Mouse (Mus musculus) small intestine, adult 2 months (tissue): Measurements from ENCODE around the gene Mcoln2. TPM values are rescaled to one million over a fixed set of nuclear protein-coding genes. Genes with fewer than 3 reads are reported as not detected.

Experiments
- H3K27ac ChIP-seq: fragments of 200-500 bp; 2 replicates; pipeline ENCODE4 v1.5.1; 2012; ENCODE audit warnings: low read depth, low read length, control low read depth, inconsistent platforms; ENCODE audit not compliant: insufficient read depth
- H3K27me3 ChIP-seq: fragments of 200-500 bp; 2 replicates; pipeline ENCODE4 v1.6.1; 2012; ENCODE audit warnings: mild to moderate bottlenecking, moderate library complexity, low read length, inconsistent platforms; ENCODE audit not compliant: control insufficient read depth, insufficient read depth
- H3K36me3 ChIP-seq: fragments of 200-500 bp; 2 replicates; pipeline ENCODE4 v1.6.1; 2012; ENCODE audit warnings: mild to moderate bottlenecking, low read length, control low read depth, inconsistent platforms; ENCODE audit not compliant: control insufficient read depth, insufficient read depth
- H3K4me1 ChIP-seq: fragments of 200-500 bp; 2 replicates; pipeline ENCODE4 v1.6.1; 2012; ENCODE audit warnings: low read length, inconsistent platforms, mixed read lengths; ENCODE audit not compliant: control insufficient read depth, insufficient read depth, insufficient read length
- H3K4me3 ChIP-seq: fragments of 200-500 bp; 2 replicates; pipeline ENCODE4 v1.5.1; 2012; ENCODE audit warnings: low read depth, mild to moderate bottlenecking, control low read depth, inconsistent platforms, low read length, moderate library complexity
- CTCF ChIP-seq: fragments of 200-500 bp; IDR thresholded peaks from 2 replicates; pipeline ENCODE4 v1.5.1; 2012; ENCODE audit warnings: low read depth, mild to moderate bottlenecking, control low read depth, inconsistent platforms, low read length, moderate library complexity, mixed read lengths; ENCODE audit not compliant: insufficient replicate concordance, insufficient read length; ENCODE audit errors: extremely low read depth
- POLR2A ChIP-seq: fragments of 200-500 bp; IDR thresholded peaks from 2 replicates; pipeline ENCODE4 v1.6.1; 2012; ENCODE audit warnings: low read depth, mild to moderate bottlenecking, control low read depth, inconsistent platforms, low read length, moderate library complexity
- WGBS: fragments of 180-500 bp; shearing (Covaris S2); methylation state at CpG from one replicate; pipeline ENCODE4 v1.1.7; 2018; 5-methylcytosine and 5-hydroxymethylcytosine counted together
- polyA plus RNA-seq: library from polyadenylated mRNA; depleted of rRNA; stranded (reverse); fragments of >200 nt; gene quantifications from 2 replicates; pipeline ENCODE4 v1.2.3, GENCODE M21; 2012

Gene Mcoln2
- polyA plus RNA-seq, 1 experiment = 5.1 TPM

DNA sequence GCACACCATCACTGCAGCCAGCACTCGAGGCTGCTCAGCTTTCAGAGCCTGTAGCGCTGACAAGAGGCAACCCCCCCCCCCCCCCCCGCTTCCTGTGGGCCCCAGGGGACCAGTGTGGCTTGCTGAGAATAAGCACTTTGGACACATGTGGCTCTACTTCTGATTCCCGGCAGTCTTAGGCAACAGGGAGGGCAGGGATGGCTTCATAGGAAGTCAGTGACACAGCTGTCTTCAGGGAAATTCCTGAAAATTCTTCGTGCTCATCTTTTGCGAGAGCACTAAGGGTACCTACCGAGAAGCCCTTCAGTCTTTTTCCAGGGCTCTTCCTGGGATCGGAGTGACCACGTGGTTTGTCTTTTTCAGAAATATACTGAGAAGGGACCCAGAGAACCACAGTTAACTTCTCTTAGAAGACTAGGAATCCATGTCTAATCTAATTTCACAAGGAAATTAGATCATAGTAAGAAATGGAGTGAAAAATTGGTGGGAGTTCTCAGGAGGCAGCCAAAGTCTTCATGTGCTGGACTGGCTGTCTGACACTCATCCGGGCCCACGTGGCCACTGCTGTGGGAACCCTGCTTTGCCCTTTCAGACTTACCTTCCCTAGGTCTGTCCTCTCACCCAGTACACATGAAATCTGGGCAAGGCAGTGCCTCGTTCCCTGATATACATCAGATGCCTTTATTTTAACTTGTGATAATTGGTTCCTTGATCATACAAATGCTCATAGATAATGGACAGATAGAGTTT, 4.4 kb downstream of the Mcoln2 start:
- TF ChIP-seq CTCF (no peak), POLR2A (no peak)
- H3K27me3 ChIP-seq = no peaks in the 10 kb centered on the region
- 52% methylated on average over 12 of the region's 12 CpGs for WGBS

DNA sequence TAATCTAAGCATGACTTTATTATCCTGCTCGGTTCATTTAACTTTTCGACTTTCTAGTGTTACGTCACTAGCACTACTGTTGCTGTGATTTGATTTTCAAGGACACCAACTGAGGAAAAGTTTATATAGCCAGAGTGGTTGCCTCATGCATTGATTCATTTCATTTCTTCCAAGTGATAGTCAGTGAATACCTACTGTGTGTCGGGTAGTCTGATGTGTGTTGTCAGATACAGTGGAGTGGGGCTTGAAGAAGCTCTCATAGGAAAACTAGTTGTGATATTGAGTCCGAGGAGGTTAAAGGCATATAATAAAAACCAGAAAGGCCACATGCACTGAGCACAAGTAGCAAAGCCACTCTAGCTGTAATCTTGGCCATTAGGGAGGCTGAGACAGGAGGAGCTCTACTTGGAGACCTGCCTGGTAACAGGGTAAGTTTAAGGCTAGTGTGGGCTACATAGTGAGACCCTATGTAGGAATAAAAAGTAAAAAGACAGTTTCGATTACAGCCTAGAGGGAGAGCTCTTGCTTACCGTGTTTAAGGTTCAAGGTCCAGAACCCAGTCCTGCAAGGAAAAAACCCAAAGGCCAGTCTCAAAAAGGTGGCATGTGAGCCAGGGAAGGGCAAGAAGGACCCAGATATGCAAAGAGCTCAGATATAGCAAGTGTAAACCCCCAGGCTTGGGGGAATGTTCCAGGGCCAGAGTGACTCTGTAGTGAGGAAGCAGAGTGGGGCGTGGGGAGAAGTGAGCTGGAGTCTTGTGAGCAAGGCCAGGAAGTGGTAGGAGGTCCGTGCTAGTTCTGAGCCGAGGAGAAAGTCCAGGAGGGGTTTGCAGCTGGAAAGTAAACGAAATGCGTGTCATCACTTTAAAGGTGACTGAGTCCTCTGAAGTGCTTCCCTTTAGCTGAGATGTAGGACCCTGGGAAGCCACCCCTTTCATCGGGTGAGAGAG, 6.3 kb downstream of the Mcoln2 start:
- Histone ChIP-seq H3K36me3 (no peaks in the 10 kb centered on the region), H3K4me3 (no peak overlapping the region), H3K4me1 (peaks cover 26% of the 10 kb centered on the region; the same call in 1 of the 2 replicates), H3K27ac (peak overlapping the region; percentile 48), H3K27me3 (no peaks in the 10 kb centered on the region)
- TF ChIP-seq POLR2A (no peak), CTCF (no peak)
- 37% methylated on average over 13 of the region's 13 CpGs for WGBS

More for the DNA sequence above, 4.4 kb downstream of the Mcoln2 start:
- peaks cover 20% of the 10 kb centered on the region; the same call in 1 of the 2 replicates for H3K4me1 ChIP-seq
- no peak overlapping the region for H3K27ac ChIP-seq
- H3K4me3 ChIP-seq = no peak overlapping the region
- H3K36me3 ChIP-seq = no peaks in the 10 kb centered on the region

DNA sequence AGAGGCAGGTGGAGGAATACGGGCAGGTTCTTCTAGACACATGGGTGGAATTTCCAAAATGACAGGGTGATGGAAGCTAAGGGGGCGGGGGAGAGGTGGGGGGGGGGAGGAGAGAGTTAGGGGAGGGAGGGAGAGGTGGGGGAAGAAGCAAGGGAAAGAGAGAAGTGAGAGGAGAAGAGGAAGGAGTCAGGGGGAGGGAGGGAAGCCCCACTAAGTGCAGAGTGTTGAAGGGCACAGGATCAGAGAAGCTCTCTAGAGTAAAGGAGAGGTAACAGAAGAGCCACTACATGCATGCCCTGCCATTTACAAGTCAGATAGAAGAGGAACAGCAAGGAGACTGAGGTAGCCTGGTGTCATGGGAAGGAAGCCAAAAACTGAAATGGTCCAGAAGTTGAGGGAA, 7.2 kb downstream of the Mcoln2 start:
- 82% methylated on average over 2 of the region's 2 CpGs for WGBS

DNA sequence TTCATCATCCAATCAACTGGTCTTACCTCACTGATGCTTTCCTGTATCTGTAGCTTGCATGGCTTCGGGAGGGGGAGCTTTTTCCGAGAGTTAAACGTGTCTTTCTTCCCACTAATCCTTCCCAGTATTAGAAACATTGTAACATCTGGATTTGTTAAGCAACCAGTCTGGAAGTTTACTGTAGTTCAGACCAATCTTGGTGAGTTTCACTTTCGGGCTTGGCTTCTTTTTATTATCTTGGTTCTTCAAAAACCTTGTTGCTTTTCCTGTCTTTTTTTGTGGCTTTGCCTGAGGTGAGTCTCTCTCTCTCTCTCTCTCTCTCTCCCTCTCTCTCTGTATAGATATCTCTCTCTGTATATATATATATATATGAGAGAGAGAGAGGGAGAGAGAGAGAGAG, 8.4 kb downstream of the Mcoln2 start:
- H3K27ac ChIP-seq = no peak overlapping the region
- WGBS = 20% methylated on average over 4 of the region's 4 CpGs
- no peak overlapping the region for H3K4me3 ChIP-seq
- no peaks in the 10 kb centered on the region for H3K36me3 ChIP-seq
- H3K27me3 ChIP-seq = no peaks in the 10 kb centered on the region
- peaks cover 23% of the 10 kb centered on the region; the same call in 1 of the 2 replicates for H3K4me1 ChIP-seq
- TF ChIP-seq POLR2A (no peak), CTCF (no peak)

More for the DNA sequence above, 7.2 kb downstream of the Mcoln2 start:
- Histone ChIP-seq H3K27me3 (no peaks in the 10 kb centered on the region), H3K36me3 (no peaks in the 10 kb centered on the region), H3K4me3 (no peak overlapping the region), H3K4me1 (peaks cover 22% of the 10 kb centered on the region; the same call in 1 of the 2 replicates), H3K27ac (no peak overlapping the region)
- no peak for TF ChIP-seq POLR2A
- no peak for TF ChIP-seq CTCF

DNA sequence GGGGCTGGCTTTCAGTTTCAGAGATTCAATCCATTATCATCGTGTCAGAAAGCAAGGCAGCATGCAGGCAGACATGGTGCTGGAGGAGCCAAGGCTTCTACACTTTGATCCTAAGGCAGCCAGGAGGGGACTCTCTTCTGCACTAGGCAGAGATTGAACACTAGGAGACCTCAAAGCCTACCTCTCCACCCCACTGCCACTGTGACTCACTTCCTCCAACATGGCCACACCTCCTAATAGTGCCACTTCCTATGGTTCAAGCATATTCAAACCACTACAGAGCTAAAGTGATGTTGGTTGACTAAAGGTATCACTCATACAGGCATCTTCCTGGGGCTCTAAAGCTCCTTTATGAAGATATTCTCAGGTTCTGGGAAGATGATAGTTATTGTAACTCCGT, 9.7 kb downstream of the Mcoln2 start:
- Histone ChIP-seq H3K36me3 (peaks cover 3% of the 10 kb centered on the region; the same call in 1 of the 2 replicates), H3K4me3 (no peak overlapping the region), H3K4me1 (peaks cover 32% of the 10 kb centered on the region), H3K27ac (no peak overlapping the region), H3K27me3 (no peaks in the 10 kb centered on the region)
- TF ChIP-seq CTCF (no peak), POLR2A (no peak)
- WGBS = 79% methylated on average over 2 of the region's 2 CpGs

DNA sequence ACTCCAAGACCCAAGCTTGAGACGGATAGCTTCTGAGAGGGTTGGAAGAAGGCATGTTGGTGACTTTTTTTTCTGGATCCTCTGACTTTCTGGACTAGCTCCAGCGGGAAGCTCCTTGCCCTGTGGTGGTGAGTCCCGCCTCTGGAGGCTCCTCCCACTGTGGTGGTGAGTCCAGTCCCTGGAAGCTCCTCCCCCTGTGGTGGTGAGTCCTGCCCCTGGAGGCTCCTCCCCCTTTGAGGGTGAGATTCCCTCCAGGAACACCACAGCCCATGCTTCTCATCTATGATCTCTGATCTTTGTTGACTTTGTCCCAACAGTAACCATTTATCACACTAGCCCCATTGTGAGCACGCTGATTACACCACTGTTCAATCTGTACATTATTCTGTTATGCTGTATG, 12.6 kb downstream of the Mcoln2 start:
- H3K27ac ChIP-seq = 0 out of 2 replicates have a peak overlapping the region, but pooled peaks have one; percentile 42
- peaks cover 20% of the 10 kb centered on the region for H3K4me1 ChIP-seq
- 22% methylated on average over 4 of the region's 4 CpGs for WGBS
- H3K4me3 ChIP-seq = no peak overlapping the region
- TF ChIP-seq POLR2A (no peak), CTCF (no peak)
- no peaks in the 10 kb centered on the region for H3K27me3 ChIP-seq
- H3K36me3 ChIP-seq = peaks cover 14% of the 10 kb centered on the region
